In genomic region chr12:28795041-28795440, GRCm38 (mm10) we compare ENCODE assay signal across 19 mouse cellular contexts.
"Had no signal": no experiment of that assay in that cellular context is flagged by ENCODE, and none has a peak within 500 bp of the region (broad histone marks: within the 10 kb centered on the region; RNA-seq: fewer than 3 reads in every experiment).

No protein-coding gene starts in this region.

- H3K36me3 ChIP-seq: limb, embryonic 13.5 days; midbrain, embryonic 12.5 days; neural tube, embryonic 15.5 days had no signal

- H3K27me3 ChIP-seq: limb, embryonic 13.5 days; megakaryocyte, embryonic 14.5 days; midbrain, embryonic 12.5 days; neural tube, embryonic 15.5 days had no signal

- H3K4me2 ChIP-seq: limb, embryonic 13.5 days; midbrain, embryonic 12.5 days; neural tube, embryonic 15.5 days had no signal

- H3K27ac ChIP-seq: kidney, postnatal 0 days; limb, embryonic 13.5 days; liver, embryonic 14.5 days; midbrain, embryonic 12.5 days; neural tube, embryonic 15.5 days had no signal

- H3K9ac ChIP-seq: limb, embryonic 13.5 days; liver, embryonic 14.5 days; midbrain, embryonic 12.5 days; neural tube, embryonic 15.5 days had no signal

- H3K9me3 ChIP-seq: limb, embryonic 13.5 days; midbrain, embryonic 12.5 days; neural tube, embryonic 15.5 days had no signal

- ATAC-seq: lung, postnatal 0 days had no signal

- H3K4me3 ChIP-seq: limb, embryonic 13.5 days; megakaryocyte, embryonic 14.5 days; midbrain, embryonic 12.5 days; myocyte; neural tube, embryonic 15.5 days had no signal

- DNase-seq: kidney, adult 11 months; kidney, adult 9 months; kidney, postnatal 36 days; layer of hippocampus, postnatal 36 days; left cerebral cortex, postnatal 4 days; lung, adult 18-20 months; lung, postnatal 4 days; right cerebral cortex, adult 18-20 months; right cerebral cortex, postnatal 25 days; thymus, adult 2 months; thymus, postnatal 25 days had no signal
